Mouse (Mus musculus) gonadal fat pad, adult 2 months (tissue): ENCODE results near the gene Eml6. TPM values are rescaled to one million over a fixed set of nuclear protein-coding genes. Genes with fewer than 3 reads are reported as not detected.
"Not testable (repeated sequence)": the region's sequence is repeated elsewhere in the genome, so short reads cannot be mapped to it uniquely, and the experiment has no call there.

Experiments used
- DNase-seq: peaks from one replicate; pipeline ENCODE4 v3.0.0-alpha.2; 2012; ENCODE audit warnings: low read depth
- polyA plus RNA-seq: library from polyadenylated mRNA; depleted of rRNA; stranded (reverse); fragments of >200 nt; gene quantifications from 2 replicates; pipeline ENCODE4 v1.2.3, GENCODE M21; 2012

The Eml6 gene
- polyA plus RNA-seq, 1 experiment = 4.7 TPM

GRCm38 (mm10) chr11:29788921-29789638 is 236.8 kb downstream of the Eml6 start:
- DNase-seq = no peak

GRCm38 (mm10) chr11:29788499-29788898 is 237.3 kb downstream of the Eml6 start:
- no peak for DNase-seq

GRCm38 (mm10) chr11:29787473-29787872 is 238.4 kb downstream of the Eml6 start:
- no peak for DNase-seq

GRCm38 (mm10) chr11:29786583-29787219 is 239.1 kb downstream of the Eml6 start:
- no peak for DNase-seq

- no peak for DNase-seq
These were observed 246.3 kb downstream of the Eml6 start for GRCm38 (mm10) chr11:29779409-29780026.

GRCm38 (mm10) chr11:29778936-29779335 is 246.9 kb downstream of the Eml6 start:
- no peak for DNase-seq

DNA sequence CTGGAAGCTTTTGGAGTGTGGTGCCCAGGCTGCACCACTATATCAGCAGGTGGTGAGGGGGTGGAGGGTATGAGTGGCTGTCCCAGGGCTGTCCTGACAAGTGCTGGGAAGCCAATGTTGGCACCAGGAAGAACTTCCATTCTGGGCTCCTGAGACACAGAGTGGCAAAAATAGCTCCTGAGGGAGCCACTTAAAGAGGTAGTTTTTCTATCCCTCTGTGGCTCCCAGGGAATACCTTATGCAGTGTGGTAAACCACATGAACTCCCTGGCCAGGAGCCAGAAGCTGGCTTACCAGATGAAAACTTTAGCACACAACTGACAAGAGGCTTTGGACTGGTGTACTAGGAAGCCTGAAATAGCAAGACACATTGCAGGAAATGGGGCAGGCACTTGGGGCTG is 247.9 kb downstream of the Eml6 start:
- DNase-seq = no peak

DNA sequence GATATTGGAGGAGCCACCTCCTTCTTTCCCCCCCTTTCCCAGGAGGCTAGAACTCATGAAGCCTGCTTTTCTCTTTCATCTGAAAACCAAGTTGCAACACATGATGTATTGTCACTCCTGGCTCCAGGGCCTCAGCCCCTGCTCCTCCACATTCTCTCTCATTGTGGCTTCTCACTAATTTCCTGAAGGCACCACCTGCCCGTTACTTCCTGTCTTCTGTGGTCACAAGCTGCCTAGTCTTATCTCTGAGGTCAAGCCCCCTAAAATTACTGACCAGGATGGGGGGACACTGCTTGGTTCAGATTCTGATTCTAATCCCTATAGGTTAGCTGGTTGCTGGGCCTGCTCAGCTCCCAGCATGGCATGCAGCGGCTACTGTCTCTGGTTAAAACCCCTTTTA is 251.1 kb downstream of the Eml6 start:
- no peak for DNase-seq

DNA sequence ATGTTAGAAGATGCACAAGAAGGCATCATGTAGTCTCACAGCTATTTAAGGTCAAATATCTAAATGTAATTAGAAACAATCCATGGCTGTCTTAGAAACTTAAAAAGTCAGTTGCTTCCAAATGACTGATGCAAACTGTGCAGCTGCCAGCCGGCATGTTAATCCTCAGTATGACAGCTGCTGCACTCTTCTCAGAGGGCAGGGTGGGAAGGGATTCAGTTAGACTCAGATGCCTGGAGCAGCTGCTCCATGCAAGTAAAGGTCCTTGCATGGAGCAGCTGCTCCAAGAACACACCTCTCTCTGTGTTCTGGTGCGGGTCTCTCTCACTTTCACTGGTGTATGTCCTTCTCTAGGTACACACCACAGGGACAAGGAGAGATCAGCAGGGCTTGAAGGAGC is 251.5 kb downstream of the Eml6 start:
- no peak for DNase-seq

GRCm38 (mm10) chr11:29772279-29772678 is 253.6 kb downstream of the Eml6 start:
- no peak for DNase-seq

DNA sequence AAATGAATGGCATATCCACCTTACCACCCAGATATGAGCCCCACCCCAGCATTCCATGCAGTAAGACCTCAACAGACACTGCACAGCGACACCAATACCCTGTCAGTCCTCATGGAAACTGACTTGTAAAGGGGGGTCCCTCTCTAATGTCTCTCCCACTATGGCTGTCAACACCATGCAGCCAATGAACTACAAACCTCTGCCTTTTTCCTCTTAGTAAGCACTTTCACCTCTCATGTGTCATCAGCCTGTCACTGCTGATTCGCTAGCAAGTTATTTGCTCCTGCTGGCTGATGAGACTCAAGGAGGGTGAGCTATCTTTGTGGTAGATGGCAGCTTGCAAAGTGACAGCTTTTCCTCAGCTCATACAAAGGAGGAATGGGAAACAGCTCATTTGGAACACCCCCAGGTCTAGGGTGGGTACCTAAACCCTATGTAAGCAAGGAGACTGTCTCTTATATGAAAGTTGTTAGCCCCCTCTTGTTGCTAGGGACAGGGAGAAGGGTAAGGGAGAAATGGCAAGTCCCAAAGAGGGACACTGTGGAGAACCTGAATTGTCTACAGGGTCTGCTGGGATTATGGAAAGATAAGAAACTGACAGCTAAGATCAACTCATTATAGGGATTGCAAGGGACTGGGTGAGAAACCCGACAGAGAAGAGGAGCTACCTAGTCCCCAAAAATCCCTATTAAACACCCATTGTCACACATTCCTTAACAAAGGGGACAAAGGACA is 255.0 kb downstream of the Eml6 start:
- no peak for DNase-seq

DNA sequence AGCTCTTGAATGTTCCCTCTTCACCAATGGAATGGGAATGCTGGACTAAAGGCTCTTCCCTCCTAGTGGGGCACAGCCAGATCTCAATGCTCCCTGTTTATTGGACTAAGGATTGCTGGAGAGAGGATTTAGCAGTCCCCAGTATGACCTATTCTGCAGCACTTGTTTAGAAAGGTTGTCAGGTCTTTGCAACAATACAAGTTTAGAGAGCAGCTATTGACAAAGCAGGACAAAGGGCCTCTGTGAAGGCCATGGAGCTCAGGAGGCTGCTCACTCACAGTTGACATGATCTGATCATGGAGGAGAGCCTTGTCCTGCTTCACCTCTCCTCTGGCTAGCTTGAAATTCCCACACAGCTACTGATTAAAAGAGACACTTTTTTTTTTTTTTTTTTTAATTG is 257.3 kb downstream of the Eml6 start:
- DNase-seq = no peak

- DNase-seq = no peak
These were observed 259.4 kb downstream of the Eml6 start for GRCm38 (mm10) chr11:29766313-29766982.

GRCm38 (mm10) chr11:29765063-29765462 is 260.8 kb downstream of the Eml6 start:
- no peak for DNase-seq

- DNase-seq = no peak
These were observed 263.1 kb downstream of the Eml6 start for GRCm38 (mm10) chr11:29762768-29763167.

DNA sequence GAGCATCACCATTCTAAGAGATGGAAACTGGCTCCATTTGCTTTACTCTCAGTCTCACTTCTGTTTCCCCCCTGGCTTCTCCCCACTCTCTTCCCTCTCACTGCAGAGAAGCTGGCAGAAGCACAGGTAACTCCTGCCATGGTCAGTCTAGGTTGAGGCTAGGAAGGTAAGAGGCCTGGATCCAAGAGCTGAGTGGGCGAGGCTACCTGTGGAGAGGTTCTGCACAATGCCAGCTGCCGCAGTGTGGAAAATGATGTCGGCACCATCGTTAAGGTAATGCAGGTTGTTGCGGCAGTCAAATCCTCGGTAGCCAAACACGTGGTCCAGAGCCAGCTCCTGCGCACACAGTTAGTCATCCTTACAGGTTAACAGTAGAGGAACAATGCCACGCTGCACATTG is 264.4 kb downstream of the Eml6 start:
- DNase-seq = no peak

- DNase-seq = no peak
These were observed 267.2 kb downstream of the Eml6 start for GRCm38 (mm10) chr11:29758617-29759016.

GRCm38 (mm10) chr11:29756007-29756406 is 269.8 kb downstream of the Eml6 start:
- DNase-seq = not testable (repeated sequence)

- no peak for DNase-seq
These were observed 273.9 kb downstream of the Eml6 start for GRCm38 (mm10) chr11:29751648-29752611.

- no peak for DNase-seq
These were observed 274.8 kb downstream of the Eml6 start for GRCm38 (mm10) chr11:29751013-29751412.

DNA sequence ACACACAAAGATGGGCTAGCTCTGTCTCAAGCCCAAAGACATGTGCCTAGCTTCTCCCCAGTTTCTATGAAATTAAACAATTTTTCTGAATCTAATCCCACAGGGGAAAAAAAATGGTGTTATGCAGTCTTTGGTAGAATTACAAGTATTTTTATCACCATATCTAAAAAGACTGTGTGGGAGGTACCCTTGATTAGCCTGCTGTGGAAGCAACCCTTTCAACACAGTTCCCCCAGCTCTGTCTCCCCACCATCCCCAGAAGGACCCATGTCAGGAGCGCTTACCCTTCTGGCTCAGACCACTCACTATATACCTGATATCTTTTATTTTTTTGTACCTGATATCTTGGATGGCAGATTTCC is 276.4 kb downstream of the Eml6 start:
- DNase-seq = no peak
